Mouse (Mus musculus): Measurements from ENCODE around the gene Misp. TPM values are rescaled to one million over a fixed set of nuclear protein-coding genes. Genes with fewer than 3 reads are reported as not detected.

Misp gene
- polyA plus RNA-seq, 1 experiment from 2014 or later: 0.39 TPM

- Histone ChIP-seq H3K4me1 (replicated peaks; ENCODE audit: control insufficient read depth, insufficient read depth, low read length) (peaks cover 28% of the 10 kb centered on the region), H3K4me2 (ENCODE audit: low read depth, low read length, severe bottlenecking) (no peak overlapping the region; the same call in 1 of the 2 replicates), H3K9me3 (ENCODE audit: control insufficient read depth, low read length) (no peaks in the 10 kb centered on the region), H3K27me3 (ENCODE audit: control insufficient read depth, insufficient read depth, low read length) (no peaks in the 10 kb centered on the region), H3K4me3 (ENCODE audit: low read depth, low read length) (no peak overlapping the region), H3K9ac (ENCODE audit: low read length) (peak overlapping the region; percentile 21; the same call in 1 of the 2 replicates), H3K27ac (ENCODE audit: low read depth, low read length) (peak overlapping the region; percentile 28), H3K36me3 (ENCODE audit: control insufficient read depth, insufficient read depth, low read length) (no peaks in the 10 kb centered on the region)
- no peak for ATAC-seq (replicated peaks; ENCODE audit: low FRiP score)
- DNase-seq (ENCODE audit: low spot score): no peak
- WGBS: 26% methylated on average over 3 of the region's 3 CpGs
Measured at GRCm38 (mm10) chr10:79801837-79802236, 19.0 kb upstream of the Misp start.

- H3K4me2 ChIP-seq (ENCODE audit: low read depth, low read length, severe bottlenecking): no peak overlapping the region; the same call in 1 of the 2 replicates
Measured at GRCm38 (mm10) chr10:79802331-79802971, 18.3 kb upstream of the Misp start.

GRCm38 (mm10) chr10:79803716-79804323, 17.0 kb upstream of the Misp start:
- H3K9me3 ChIP-seq (ENCODE audit: control insufficient read depth, low read length): no peaks in the 10 kb centered on the region
- H3K9ac ChIP-seq (ENCODE audit: low read length): peak overlapping the region; percentile 62
- H3K4me1 ChIP-seq (replicated peaks; ENCODE audit: control insufficient read depth, insufficient read depth, low read length): peaks cover 26% of the 10 kb centered on the region
- ATAC-seq (replicated peaks; ENCODE audit: low FRiP score): peak; percentile 96
- peak overlapping the region; percentile 25 for H3K4me3 ChIP-seq (ENCODE audit: low read depth, low read length)
- no peaks in the 10 kb centered on the region for H3K27me3 ChIP-seq (ENCODE audit: control insufficient read depth, insufficient read depth, low read length)
- WGBS: 4% methylated on average over 29 of the region's 29 CpGs
- peak overlapping the region; percentile 89 for H3K27ac ChIP-seq (ENCODE audit: low read depth, low read length)
- no peaks in the 10 kb centered on the region; the same call in 1 of the 2 replicates for H3K36me3 ChIP-seq (ENCODE audit: control insufficient read depth, insufficient read depth, low read length)
- DNase-seq (ENCODE audit: low spot score): peak; percentile 96
- H3K4me2 ChIP-seq (ENCODE audit: low read depth, low read length, severe bottlenecking): peak overlapping the region; percentile 60

More at GRCm38 (mm10) chr10:79802331-79802971, 18.3 kb upstream of the Misp start:
- Histone ChIP-seq H3K9ac (ENCODE audit: low read length) (peak overlapping the region; percentile 21), H3K9me3 (ENCODE audit: control insufficient read depth, low read length) (no peaks in the 10 kb centered on the region), H3K4me1 (replicated peaks; ENCODE audit: control insufficient read depth, insufficient read depth, low read length) (peaks cover 28% of the 10 kb centered on the region), H3K27ac (ENCODE audit: low read depth, low read length) (peak overlapping the region; percentile 89), H3K27me3 (ENCODE audit: control insufficient read depth, insufficient read depth, low read length) (no peaks in the 10 kb centered on the region), H3K36me3 (ENCODE audit: control insufficient read depth, insufficient read depth, low read length) (no peaks in the 10 kb centered on the region), H3K4me3 (ENCODE audit: low read depth, low read length) (no peak overlapping the region)
- ATAC-seq (replicated peaks; ENCODE audit: low FRiP score) (no peak), DNase-seq (ENCODE audit: low spot score) (peak; percentile 58)
- WGBS: 35% methylated on average over 11 of the region's 11 CpGs

- ATAC-seq (replicated peaks; ENCODE audit: low FRiP score): no peak
- H3K27me3 ChIP-seq (ENCODE audit: control insufficient read depth, insufficient read depth, low read length): no peaks in the 10 kb centered on the region
- H3K9me3 ChIP-seq (ENCODE audit: control insufficient read depth, low read length): no peaks in the 10 kb centered on the region
- H3K4me2 ChIP-seq (ENCODE audit: low read depth, low read length, severe bottlenecking): no peak overlapping the region
- H3K9ac ChIP-seq (ENCODE audit: low read length): no peak overlapping the region
- H3K27ac ChIP-seq (ENCODE audit: low read depth, low read length): no peak overlapping the region
- H3K4me1 ChIP-seq (replicated peaks; ENCODE audit: control insufficient read depth, insufficient read depth, low read length): peaks cover 26% of the 10 kb centered on the region
- H3K36me3 ChIP-seq (ENCODE audit: control insufficient read depth, insufficient read depth, low read length): peaks cover 3% of the 10 kb centered on the region
- 82% methylated on average over 11 of the region's 11 CpGs for WGBS
- DNase-seq (ENCODE audit: low spot score): no peak
- H3K4me3 ChIP-seq (ENCODE audit: low read depth, low read length): no peak overlapping the region
Measured at GRCm38 (mm10) chr10:79805636-79806035, 15.2 kb upstream of the Misp start.

GRCm38 (mm10) chr10:79806331-79806730, 14.5 kb upstream of the Misp start:
- no peak for DNase-seq (ENCODE audit: low spot score)
- Histone ChIP-seq H3K4me2 (ENCODE audit: low read depth, low read length, severe bottlenecking) (no peak overlapping the region), H3K9ac (ENCODE audit: low read length) (no peak overlapping the region), H3K36me3 (ENCODE audit: control insufficient read depth, insufficient read depth, low read length) (peaks cover 7% of the 10 kb centered on the region), H3K27ac (ENCODE audit: low read depth, low read length) (no peak overlapping the region), H3K9me3 (ENCODE audit: control insufficient read depth, low read length) (no peaks in the 10 kb centered on the region), H3K27me3 (ENCODE audit: control insufficient read depth, insufficient read depth, low read length) (no peaks in the 10 kb centered on the region), H3K4me1 (replicated peaks; ENCODE audit: control insufficient read depth, insufficient read depth, low read length) (peaks cover 26% of the 10 kb centered on the region), H3K4me3 (ENCODE audit: low read depth, low read length) (no peak overlapping the region)
- no peak for ATAC-seq (replicated peaks; ENCODE audit: low FRiP score)
- 87% methylated on average over 9 of the region's 9 CpGs for WGBS

- ATAC-seq (replicated peaks; ENCODE audit: low FRiP score) (no peak), DNase-seq (ENCODE audit: low spot score) (no peak)
- WGBS: 76% methylated on average over 10 of the region's 10 CpGs
- Histone ChIP-seq H3K27me3 (ENCODE audit: control insufficient read depth, insufficient read depth, low read length) (no peaks in the 10 kb centered on the region), H3K36me3 (ENCODE audit: control insufficient read depth, insufficient read depth, low read length) (peaks cover 7% of the 10 kb centered on the region), H3K9ac (ENCODE audit: low read length) (no peak overlapping the region), H3K4me2 (ENCODE audit: low read depth, low read length, severe bottlenecking) (no peak overlapping the region), H3K4me3 (ENCODE audit: low read depth, low read length) (no peak overlapping the region), H3K9me3 (ENCODE audit: control insufficient read depth, low read length) (no peaks in the 10 kb centered on the region), H3K4me1 (replicated peaks; ENCODE audit: control insufficient read depth, insufficient read depth, low read length) (peaks cover 24% of the 10 kb centered on the region), H3K27ac (ENCODE audit: low read depth, low read length) (no peak overlapping the region)
Measured at GRCm38 (mm10) chr10:79806972-79807371, 13.8 kb upstream of the Misp start.

GRCm38 (mm10) chr10:79807826-79808225, 13.0 kb upstream of the Misp start:
- WGBS: 77% methylated on average over 11 of the region's 11 CpGs
- no peak overlapping the region for H3K4me3 ChIP-seq (ENCODE audit: low read depth, low read length)
- H3K4me2 ChIP-seq (ENCODE audit: low read depth, low read length, severe bottlenecking): no peak overlapping the region
- no peaks in the 10 kb centered on the region for H3K27me3 ChIP-seq (ENCODE audit: control insufficient read depth, insufficient read depth, low read length)
- peak overlapping the region; percentile 39; the same call in 1 of the 2 replicates for H3K27ac ChIP-seq (ENCODE audit: low read depth, low read length)
- H3K9me3 ChIP-seq (ENCODE audit: control insufficient read depth, low read length): no peaks in the 10 kb centered on the region
- no peak overlapping the region for H3K9ac ChIP-seq (ENCODE audit: low read length)
- peaks cover 7% of the 10 kb centered on the region for H3K36me3 ChIP-seq (ENCODE audit: control insufficient read depth, insufficient read depth, low read length)
- H3K4me1 ChIP-seq (replicated peaks; ENCODE audit: control insufficient read depth, insufficient read depth, low read length): peaks cover 15% of the 10 kb centered on the region
- DNase-seq (ENCODE audit: low spot score) (peak; percentile 53), ATAC-seq (replicated peaks; ENCODE audit: low FRiP score) (no peak)

GRCm38 (mm10) chr10:79808728-79809127, 12.1 kb upstream of the Misp start:
- WGBS: 92% methylated on average over 11 of the region's 11 CpGs
- Histone ChIP-seq H3K4me2 (ENCODE audit: low read depth, low read length, severe bottlenecking) (no peak overlapping the region), H3K4me1 (replicated peaks; ENCODE audit: control insufficient read depth, insufficient read depth, low read length) (peaks cover 10% of the 10 kb centered on the region), H3K9me3 (ENCODE audit: control insufficient read depth, low read length) (no peaks in the 10 kb centered on the region), H3K4me3 (ENCODE audit: low read depth, low read length) (no peak overlapping the region), H3K36me3 (ENCODE audit: control insufficient read depth, insufficient read depth, low read length) (peaks cover 7% of the 10 kb centered on the region), H3K27ac (ENCODE audit: low read depth, low read length) (no peak overlapping the region), H3K9ac (ENCODE audit: low read length) (no peak overlapping the region), H3K27me3 (ENCODE audit: control insufficient read depth, insufficient read depth, low read length) (no peaks in the 10 kb centered on the region)
- ATAC-seq (replicated peaks; ENCODE audit: low FRiP score) (no peak), DNase-seq (ENCODE audit: low spot score) (no peak)
